Comparison of ENCODE assay signal across 22 mouse cellular contexts in the genomic region with DNA sequence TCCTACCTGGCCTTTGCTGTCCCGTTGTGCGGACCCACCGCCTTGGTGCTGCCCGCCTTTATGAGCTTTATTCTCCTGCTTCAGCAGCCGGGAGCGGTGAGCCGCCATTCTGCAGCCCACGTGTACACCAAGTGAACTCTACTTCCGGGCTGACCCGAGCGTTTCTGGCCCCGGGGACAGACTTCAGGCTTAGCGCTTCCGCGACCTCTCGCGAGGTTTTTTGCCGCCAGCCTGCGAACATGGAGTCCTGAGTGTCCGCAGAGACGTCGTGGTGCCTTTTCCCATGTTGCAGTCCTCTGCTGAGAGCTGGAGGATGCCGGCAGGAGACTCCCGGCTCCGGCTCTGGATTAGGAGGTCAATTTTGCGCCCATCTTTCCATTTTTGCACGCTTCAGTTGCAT. TPM values are rescaled to one million over a fixed set of nuclear protein-coding genes. Genes with fewer than 3 reads are reported as not detected.
"Had no signal": no experiment of that assay in that cellular context is flagged by ENCODE, and none has a peak within 500 bp of the region (broad histone marks: within the 10 kb centered on the region; RNA-seq: fewer than 3 reads in every experiment).

No protein-coding gene starts in this region.

- H3K4me1 ChIP-seq: limb, embryonic 13.5 days; liver, embryonic 12.5 days; neural tube, embryonic 13.5 days had no signal

- ATAC-seq: liver, embryonic 12.5 days; midbrain, embryonic 16.5 days had no signal

- DNase-seq: kidney, adult 9 months; kidney, postnatal 4 days; left cerebral cortex, postnatal 4 days; lung, embryonic 14.5 days; lung, postnatal 10 days; lung, postnatal 4 days; right cerebral cortex, adult 18-20 months; right cerebral cortex, postnatal 25 days; thymus, postnatal 4 days had no signal

- H3K27me3 ChIP-seq: limb, embryonic 13.5 days; liver, embryonic 12.5 days; neural tube, embryonic 13.5 days had no signal

- H3K9ac ChIP-seq: limb, embryonic 13.5 days; liver, embryonic 12.5 days; lung, embryonic 14.5 days; neural tube, embryonic 13.5 days had no signal

- H3K4me2 ChIP-seq: limb, embryonic 13.5 days; liver, embryonic 12.5 days; lung, embryonic 14.5 days; midbrain, embryonic 11.5 days; neural tube, embryonic 13.5 days had no signal

- H3K4me3 ChIP-seq: limb, embryonic 13.5 days; liver, embryonic 12.5 days; neural tube, embryonic 13.5 days had no signal

- H3K36me3 ChIP-seq: limb, embryonic 13.5 days; liver, embryonic 12.5 days; neural tube, embryonic 13.5 days had no signal

- H3K27ac ChIP-seq: kidney, postnatal 0 days; limb, embryonic 13.5 days; liver, embryonic 12.5 days; neural tube, embryonic 13.5 days had no signal

RNA-seq across cellular contexts. Expression of a gene that starts 8.4 kb away (rescaled TPM):
- total RNA-seq: layer of hippocampus, adult 8-10 months; layer of hippocampus, postnatal 14 days; left cerebral cortex, adult 18-20 months; left cerebral cortex, postnatal 10 days; left cerebral cortex, postnatal 4 days; megakaryocyte, adult 5-6 weeks had no signal
- polyA plus RNA-seq: kidney, postnatal 0 days; limb, embryonic 13.5 days; liver, embryonic 12.5 days; liver, embryonic 16.5 days; lung, embryonic 14.5 days; midbrain, embryonic 11.5 days; midbrain, embryonic 16.5 days; neural tube, embryonic 13.5 days; stomach, embryonic 14.5 days had no signal

RNA-seq across cellular contexts. Expression of a gene that starts 13.4 kb away (rescaled TPM):
- total RNA-seq: layer of hippocampus, adult 8-10 months; layer of hippocampus, postnatal 14 days; left cerebral cortex, adult 18-20 months; left cerebral cortex, postnatal 10 days; left cerebral cortex, postnatal 4 days; megakaryocyte, adult 5-6 weeks had no signal
- polyA plus RNA-seq: kidney, postnatal 0 days; limb, embryonic 13.5 days; liver, embryonic 12.5 days; liver, embryonic 16.5 days; lung, embryonic 14.5 days; midbrain, embryonic 11.5 days; midbrain, embryonic 16.5 days; neural tube, embryonic 13.5 days; stomach, embryonic 14.5 days had no signal

RNA-seq across cellular contexts. Expression of a gene that starts 30.1 kb away (rescaled TPM):
- total RNA-seq: layer of hippocampus, adult 8-10 months; layer of hippocampus, postnatal 14 days; left cerebral cortex, adult 18-20 months; left cerebral cortex, postnatal 10 days; left cerebral cortex, postnatal 4 days; megakaryocyte, adult 5-6 weeks had no signal
- polyA plus RNA-seq: kidney, postnatal 0 days; limb, embryonic 13.5 days; liver, embryonic 12.5 days; liver, embryonic 16.5 days; lung, embryonic 14.5 days; midbrain, embryonic 11.5 days; midbrain, embryonic 16.5 days; neural tube, embryonic 13.5 days; stomach, embryonic 14.5 days had no signal

RNA-seq across cellular contexts. Expression of a gene that starts 58.1 kb away (rescaled TPM):
- total RNA-seq: layer of hippocampus, adult 8-10 months; layer of hippocampus, postnatal 14 days; left cerebral cortex, adult 18-20 months; left cerebral cortex, postnatal 10 days; left cerebral cortex, postnatal 4 days; megakaryocyte, adult 5-6 weeks had no signal
- polyA plus RNA-seq: kidney, postnatal 0 days; limb, embryonic 13.5 days; liver, embryonic 12.5 days; liver, embryonic 16.5 days; lung, embryonic 14.5 days; midbrain, embryonic 11.5 days; midbrain, embryonic 16.5 days; neural tube, embryonic 13.5 days; stomach, embryonic 14.5 days had no signal
